Mouse (Mus musculus) hindbrain, embryonic 15.5 days (tissue): ENCODE measurements around the gene Fndc8. TPM values are rescaled to one million over a fixed set of nuclear protein-coding genes. Genes with fewer than 3 reads are reported as not detected.

Source experiments
- ATAC-seq: fragments of 200-750 bp; cut with Nextera tagmentation; 2 replicates; pipeline ENCODE4 v1.8.0; 2017; ENCODE audit warnings: low read depth, moderate number of reproducible peaks, moderate TSS enrichment; ENCODE audit not compliant: low FRiP score
- H3K27ac ChIP-seq: fragments of 300-500 bp; sonication (generic); replicated peaks from 2 replicates; pipeline ENCODE4 v1.5.1; 2015; ENCODE audit warnings: mild to moderate bottlenecking, inconsistent platforms
- H3K27me3 ChIP-seq: fragments of 300-500 bp; sonication (generic); 2 replicates; pipeline ENCODE4 v1.6.1; 2015; ENCODE audit warnings: control low read depth, inconsistent platforms
- H3K36me3 ChIP-seq: fragments of 300-500 bp; sonication (generic); 2 replicates; pipeline ENCODE4 v1.6.1; 2015; ENCODE audit warnings: control low read depth, inconsistent platforms
- H3K4me1 ChIP-seq: fragments of 300-500 bp; sonication (generic); replicated peaks from 2 replicates; pipeline ENCODE4 v1.6.1; 2015; ENCODE audit warnings: control low read depth, inconsistent platforms
- H3K4me2 ChIP-seq: fragments of 300-500 bp; sonication (generic); 2 replicates; pipeline ENCODE4 v1.6.1; 2015; ENCODE audit warnings: moderate library complexity, mild to moderate bottlenecking, inconsistent platforms
- H3K4me3 ChIP-seq: fragments of 300-500 bp; sonication (generic); 2 replicates; pipeline ENCODE4 v1.5.1; 2015; ENCODE audit warnings: mild to moderate bottlenecking, inconsistent platforms
- H3K9ac ChIP-seq: fragments of 300-500 bp; sonication (generic); 2 replicates; pipeline ENCODE4 v1.6.1; 2015; ENCODE audit warnings: inconsistent platforms
- H3K9me3 ChIP-seq: fragments of 300-500 bp; sonication (generic); 2 replicates; pipeline ENCODE4 v1.6.1; 2016; ENCODE audit warnings: control low read depth, inconsistent platforms
- WGBS: fragments of 180-500 bp; shearing (Covaris S2); methylation state at CpG from one replicate; pipeline ENCODE4 v1.1.7; 2015; 5-methylcytosine and 5-hydroxymethylcytosine counted together
- polyA plus RNA-seq: library from polyadenylated mRNA; unstranded; fragments of >200 nt; fragmentation: Nextera tagmentation; extraction: Ambion mirVana; gene quantifications from 2 replicates; pipeline ENCODE4 v1.2.1, GENCODE M21; 2015

The Fndc8 gene
- polyA plus RNA-seq: 0.82 and 0.98 TPM in 2 replicates

- Histone ChIP-seq H3K27me3 (peaks cover 14% of the 10 kb centered on the region), H3K4me3 (no peak within 1 kb of the TSS), H3K4me1 (peaks cover 19% of the 10 kb centered on the region), H3K9ac (no peak within 1 kb of the TSS), H3K4me2 (no peak within 1 kb of the TSS), H3K27ac (no peak within 1 kb of the TSS), H3K9me3 (no peaks in the 10 kb centered on the region), H3K36me3 (no peaks in the 10 kb centered on the region)
- 63% methylated on average over 7 of the region's 7 CpGs for WGBS
- no peak for ATAC-seq
Measured at GRCm38 (mm10) chr11:82891936-82892335, at the start of gene Fndc8. Gene Fndc8, plus strand, starts transcription at chr11:82892124.

- 76% methylated on average over 11 of the region's 11 CpGs for WGBS
- no peak for ATAC-seq
- H3K9ac ChIP-seq: no peak overlapping the region
- peak overlapping the region; percentile 41; the same call in 1 of the 2 replicates for H3K4me2 ChIP-seq
- no peaks in the 10 kb centered on the region for H3K9me3 ChIP-seq
- H3K4me3 ChIP-seq: no peak overlapping the region
- H3K27me3 ChIP-seq: no peaks in the 10 kb centered on the region
- H3K36me3 ChIP-seq: no peaks in the 10 kb centered on the region
- no peak overlapping the region for H3K27ac ChIP-seq
- peaks cover 14% of the 10 kb centered on the region for H3K4me1 ChIP-seq
Measured at GRCm38 (mm10) chr11:82844771-82845414, 47.0 kb upstream of the Fndc8 start.

DNA sequence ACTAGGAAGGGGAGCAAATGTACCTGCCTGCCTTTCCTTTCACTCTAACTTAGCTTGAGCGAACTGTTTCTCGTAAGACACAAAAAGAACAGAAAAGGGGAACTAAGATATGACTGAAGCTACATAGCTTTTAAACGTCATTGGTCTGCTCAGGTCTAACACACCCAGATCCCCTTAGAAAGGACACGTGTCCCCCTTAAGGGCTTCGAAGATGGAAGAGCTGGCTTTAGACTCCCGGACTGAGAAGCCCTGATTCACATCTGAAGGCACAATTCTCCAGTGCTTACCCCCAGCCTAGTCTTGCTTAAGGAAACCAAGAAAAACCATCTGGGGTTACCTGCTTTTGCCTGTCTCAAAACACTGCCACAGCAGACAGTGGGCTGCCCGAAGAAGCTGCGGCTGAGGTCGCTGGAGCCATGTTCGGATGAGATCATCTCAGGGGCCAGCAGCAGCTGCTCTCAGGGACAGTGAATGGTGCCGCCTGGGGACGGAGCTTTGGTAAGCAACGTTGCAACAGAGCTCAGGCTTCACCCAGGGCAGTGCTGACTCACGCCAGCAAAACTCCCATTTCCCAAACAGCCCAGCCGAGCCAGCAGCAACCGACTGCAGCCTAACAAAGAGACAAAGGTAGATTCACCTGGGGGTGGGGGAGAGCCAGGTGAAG, 46.4 kb upstream of the Fndc8 start:
- Histone ChIP-seq H3K27ac (no peak overlapping the region; the same call in 1 of the 2 replicates), H3K9ac (peak overlapping the region; percentile 9), H3K4me2 (peak overlapping the region; percentile 41), H3K27me3 (no peaks in the 10 kb centered on the region), H3K4me1 (peaks cover 14% of the 10 kb centered on the region), H3K4me3 (peak overlapping the region; percentile 18; the same call in 1 of the 2 replicates), H3K36me3 (no peaks in the 10 kb centered on the region), H3K9me3 (no peaks in the 10 kb centered on the region)
- ATAC-seq: peak; percentile 54; the same call in 1 of the 2 replicates
- 29% methylated on average over 16 of the region's 16 CpGs for WGBS

DNA sequence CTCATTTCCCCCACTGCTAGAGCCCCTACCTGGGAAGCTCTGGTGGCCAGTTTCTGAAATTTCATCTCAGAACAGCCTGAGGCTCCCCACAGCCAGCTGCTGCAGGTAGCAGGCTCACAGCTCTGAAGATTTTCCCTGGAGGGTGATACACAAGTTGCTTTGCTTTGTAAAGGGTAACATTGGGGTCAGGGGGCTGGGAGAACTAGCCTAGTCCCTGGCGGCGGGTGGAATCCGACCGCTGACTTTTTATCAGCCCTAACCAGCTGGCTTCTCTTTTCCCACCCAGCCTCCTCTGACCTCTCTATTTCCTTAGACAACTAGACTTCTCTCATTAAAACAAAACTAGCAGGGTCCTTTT, 45.9 kb upstream of the Fndc8 start:
- Histone ChIP-seq H3K4me3 (0 out of 2 replicates have a peak overlapping the region, but pooled peaks have one; percentile 18), H3K27me3 (no peaks in the 10 kb centered on the region), H3K4me2 (peak overlapping the region; percentile 41), H3K4me1 (peaks cover 14% of the 10 kb centered on the region), H3K9me3 (no peaks in the 10 kb centered on the region), H3K36me3 (no peaks in the 10 kb centered on the region), H3K27ac (no peak overlapping the region), H3K9ac (peak overlapping the region; percentile 9; the same call in 1 of the 2 replicates)
- WGBS: 29% methylated on average over 4 of the region's 4 CpGs
- ATAC-seq: no peak

GRCm38 (mm10) chr11:82846938-82847337, 45.0 kb upstream of the Fndc8 start:
- no peak overlapping the region for H3K4me2 ChIP-seq
- H3K4me3 ChIP-seq: no peak overlapping the region
- H3K27me3 ChIP-seq: no peaks in the 10 kb centered on the region
- H3K9ac ChIP-seq: no peak overlapping the region
- peaks cover 14% of the 10 kb centered on the region for H3K4me1 ChIP-seq
- no peak overlapping the region for H3K27ac ChIP-seq
- H3K9me3 ChIP-seq: no peaks in the 10 kb centered on the region
- WGBS: 66% methylated on average over 3 of the region's 3 CpGs
- no peak for ATAC-seq
- H3K36me3 ChIP-seq: no peaks in the 10 kb centered on the region

DNA sequence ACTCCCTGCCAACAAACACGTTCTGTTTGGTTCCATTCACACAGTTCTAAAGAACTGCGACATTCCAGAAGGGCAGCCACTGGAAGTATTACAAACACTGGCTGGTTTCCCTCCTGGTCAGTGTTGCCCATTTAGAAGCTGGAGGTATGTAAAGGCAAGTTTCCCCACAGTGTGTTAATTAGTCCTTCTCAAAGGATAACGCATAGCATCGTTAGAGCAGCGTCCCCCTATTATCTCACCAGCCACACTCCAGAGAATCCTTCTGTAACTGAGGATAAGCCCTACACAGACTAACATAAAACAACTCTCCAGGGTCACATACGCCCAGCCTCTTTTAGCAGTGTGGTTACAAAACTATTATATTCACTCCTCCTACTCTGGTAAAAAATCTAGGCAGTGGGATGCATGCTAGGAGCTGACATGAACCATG, 44.3 kb upstream of the Fndc8 start:
- Histone ChIP-seq H3K36me3 (no peaks in the 10 kb centered on the region), H3K4me1 (peaks cover 14% of the 10 kb centered on the region), H3K4me2 (no peak overlapping the region), H3K9ac (no peak overlapping the region), H3K9me3 (no peaks in the 10 kb centered on the region), H3K27me3 (no peaks in the 10 kb centered on the region), H3K27ac (no peak overlapping the region), H3K4me3 (no peak overlapping the region)
- WGBS: 29% methylated on average over 6 of the region's 6 CpGs
- no peak for ATAC-seq

GRCm38 (mm10) chr11:82850259-82850658, 41.7 kb upstream of the Fndc8 start:
- Histone ChIP-seq H3K9me3 (no peaks in the 10 kb centered on the region), H3K4me2 (no peak overlapping the region), H3K27ac (no peak overlapping the region), H3K4me3 (no peak overlapping the region), H3K4me1 (peaks cover 10% of the 10 kb centered on the region), H3K36me3 (no peaks in the 10 kb centered on the region), H3K9ac (no peak overlapping the region), H3K27me3 (no peaks in the 10 kb centered on the region)
- 44% methylated on average over 5 of the region's 5 CpGs for WGBS
- ATAC-seq: no peak

- H3K36me3 ChIP-seq: no peaks in the 10 kb centered on the region
- no peak overlapping the region for H3K4me2 ChIP-seq
- no peaks in the 10 kb centered on the region for H3K27me3 ChIP-seq
- WGBS: 83% methylated on average over 11 of the region's 11 CpGs
- ATAC-seq: no peak
- no peak overlapping the region for H3K27ac ChIP-seq
- H3K4me3 ChIP-seq: no peak overlapping the region
- H3K9ac ChIP-seq: no peak overlapping the region
- peaks cover 9% of the 10 kb centered on the region; the same call in 1 of the 2 replicates for H3K4me1 ChIP-seq
- H3K9me3 ChIP-seq: no peaks in the 10 kb centered on the region
Measured at GRCm38 (mm10) chr11:82852115-82852514, 39.8 kb upstream of the Fndc8 start.

DNA sequence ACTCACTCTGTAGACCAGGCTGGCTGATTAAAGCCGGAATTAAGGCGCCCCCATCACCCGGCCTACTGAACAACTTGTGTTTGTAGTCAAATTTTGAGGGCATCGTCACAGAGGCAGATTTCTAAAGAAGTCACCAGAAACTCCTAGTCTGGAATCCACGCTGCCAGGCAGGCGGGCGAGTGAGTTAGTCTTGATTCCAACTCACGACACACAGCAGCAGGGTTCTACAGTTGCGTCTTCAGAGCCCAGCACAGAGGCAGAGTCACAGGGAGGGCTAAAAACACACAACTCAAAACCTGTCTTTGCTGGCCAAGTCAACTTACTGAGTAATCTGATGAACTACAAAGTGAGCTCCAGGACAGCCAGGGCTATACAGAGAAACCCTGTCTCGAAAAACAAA, 39.4 kb upstream of the Fndc8 start:
- Histone ChIP-seq H3K4me2 (no peak overlapping the region), H3K27ac (no peak overlapping the region), H3K9ac (no peak overlapping the region), H3K4me1 (peaks cover 9% of the 10 kb centered on the region; the same call in 1 of the 2 replicates), H3K4me3 (no peak overlapping the region), H3K36me3 (no peaks in the 10 kb centered on the region), H3K9me3 (no peaks in the 10 kb centered on the region), H3K27me3 (no peaks in the 10 kb centered on the region)
- ATAC-seq: no peak
- WGBS: 86% methylated on average over 10 of the region's 10 CpGs

- Histone ChIP-seq H3K27me3 (no peaks in the 10 kb centered on the region), H3K4me2 (no peak overlapping the region), H3K36me3 (no peaks in the 10 kb centered on the region), H3K27ac (no peak overlapping the region), H3K4me3 (no peak overlapping the region), H3K4me1 (peaks cover 9% of the 10 kb centered on the region; the same call in 1 of the 2 replicates), H3K9ac (no peak overlapping the region), H3K9me3 (no peaks in the 10 kb centered on the region)
- 94% methylated on average over 7 of the region's 7 CpGs for WGBS
- no peak for ATAC-seq
Measured at GRCm38 (mm10) chr11:82852958-82853357, 39.0 kb upstream of the Fndc8 start.

DNA sequence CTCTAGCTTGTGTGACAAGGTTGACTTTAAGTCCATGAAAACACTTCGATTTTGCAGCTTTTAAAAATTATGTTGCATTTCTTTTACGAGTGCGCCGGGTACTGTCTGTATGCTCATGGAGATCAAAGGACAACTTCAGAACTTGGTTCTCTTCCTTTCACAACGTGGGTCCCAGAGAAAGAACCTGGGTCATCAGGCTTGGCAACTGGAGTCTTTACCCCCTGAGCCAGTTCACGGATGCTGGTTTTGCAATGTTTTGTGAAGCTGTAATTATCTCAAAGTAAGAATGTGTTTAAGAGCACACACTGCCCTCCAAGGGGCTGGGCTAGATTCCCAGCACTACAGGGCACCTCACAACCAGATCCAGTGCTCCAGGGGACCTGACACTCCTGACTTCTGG, 37.8 kb upstream of the Fndc8 start:
- H3K4me1 ChIP-seq: peaks cover 9% of the 10 kb centered on the region; the same call in 1 of the 2 replicates
- H3K4me2 ChIP-seq: no peak overlapping the region
- H3K9me3 ChIP-seq: no peaks in the 10 kb centered on the region
- no peak overlapping the region for H3K9ac ChIP-seq
- H3K27me3 ChIP-seq: no peaks in the 10 kb centered on the region
- WGBS: 87% methylated on average over 6 of the region's 6 CpGs
- no peaks in the 10 kb centered on the region for H3K36me3 ChIP-seq
- H3K27ac ChIP-seq: no peak overlapping the region
- no peak overlapping the region for H3K4me3 ChIP-seq
- ATAC-seq: no peak

GRCm38 (mm10) chr11:82855327-82855973, 36.5 kb upstream of the Fndc8 start:
- Histone ChIP-seq H3K36me3 (no peaks in the 10 kb centered on the region), H3K4me3 (no peak overlapping the region), H3K9me3 (no peaks in the 10 kb centered on the region), H3K9ac (no peak overlapping the region), H3K27me3 (no peaks in the 10 kb centered on the region), H3K4me2 (no peak overlapping the region), H3K4me1 (peaks cover 9% of the 10 kb centered on the region; the same call in 1 of the 2 replicates), H3K27ac (no peak overlapping the region)
- ATAC-seq: no peak
- 73% methylated on average over 9 of the region's 9 CpGs for WGBS
